ENCODE assay signal across 13 mouse cellular contexts in genomic region chr17:75519239-75519900, GRCm38 (mm10).
"Had no signal": no experiment of that assay in that cellular context is flagged by ENCODE, and none has a peak within 500 bp of the region (broad histone marks: within the 10 kb centered on the region; RNA-seq: fewer than 3 reads in every experiment).

No protein-coding gene starts in this region.

- H3K9me3 ChIP-seq: limb, embryonic 13.5 days; liver, embryonic 15.5 days; midbrain, embryonic 13.5 days had no signal

- DNase-seq: kidney, adult 8-10 months; lung, adult 2 months; lung, postnatal 36 days; right cerebral cortex, postnatal 14 days; thymus, adult 18-20 months; thymus, postnatal 14 days had no signal

- H3K4me1 ChIP-seq: limb, embryonic 13.5 days; liver, embryonic 15.5 days had no signal

- H3K36me3 ChIP-seq: limb, embryonic 13.5 days; liver, embryonic 15.5 days; midbrain, embryonic 13.5 days had no signal

- H3K4me3 ChIP-seq: layer of hippocampus, adult 2 months; limb, embryonic 13.5 days; liver, embryonic 15.5 days; midbrain, embryonic 13.5 days had no signal

- H3K4me2 ChIP-seq: limb, embryonic 13.5 days; liver, embryonic 11.5 days; liver, embryonic 15.5 days; midbrain, embryonic 13.5 days had no signal

- ATAC-seq: lung, postnatal 0 days; midbrain, embryonic 13.5 days had no signal

- H3K27me3 ChIP-seq: limb, embryonic 13.5 days; liver, embryonic 15.5 days; midbrain, embryonic 13.5 days had no signal

- H3K27ac ChIP-seq: layer of hippocampus, adult 2 months; limb, embryonic 13.5 days; liver, embryonic 15.5 days; midbrain, embryonic 13.5 days; stomach, postnatal 0 days had no signal

- H3K9ac ChIP-seq: limb, embryonic 13.5 days; liver, embryonic 15.5 days; midbrain, embryonic 13.5 days had no signal
